Mouse (Mus musculus) midbrain, embryonic 11.5 days (tissue): ENCODE measurements at regions not wholly inside any gene's neighbourhood (a gene's known extent, or its start where the extent isn't known, plus 50 kb on each side); places are given as distances from the start of the nearest gene placed in this dataset.

ENCODE experiments used
- ATAC-seq: fragments of 200-750 bp; cut with Nextera tagmentation; 2 replicates; pipeline ENCODE4 v1.8.0; 2017; ENCODE audit warnings: moderate TSS enrichment, moderate library complexity; ENCODE audit not compliant: low FRiP score
- DNase-seq: peaks from one replicate; pipeline ENCODE4 v3.0.0; 2015; ENCODE audit warnings: low spot score; ENCODE audit errors: missing footprints
- H3K27ac ChIP-seq: fragments of 300-500 bp; sonication (generic); 2 replicates; pipeline ENCODE4 v1.5.1; 2014; ENCODE audit warnings: low read depth, low read length
- H3K27me3 ChIP-seq: fragments of 300-500 bp; sonication (generic); 2 replicates; pipeline ENCODE4 v1.6.1; 2014; ENCODE audit warnings: mild to moderate bottlenecking, low read length, moderate library complexity, mixed read lengths; ENCODE audit not compliant: control insufficient read depth, insufficient read depth
- H3K36me3 ChIP-seq: fragments of 300-500 bp; sonication (generic); 2 replicates; pipeline ENCODE4 v1.6.1; 2014; ENCODE audit warnings: mild to moderate bottlenecking, low read length, moderate library complexity, mixed read lengths; ENCODE audit not compliant: control insufficient read depth, insufficient read depth
- H3K4me1 ChIP-seq: fragments of 300-500 bp; sonication (generic); 2 replicates; pipeline ENCODE4 v1.6.1; 2014; ENCODE audit warnings: low read length; ENCODE audit not compliant: control insufficient read depth, insufficient read depth
- H3K4me2 ChIP-seq: fragments of 300-500 bp; sonication (generic); 2 replicates; pipeline ENCODE4 v1.6.1; 2014; ENCODE audit warnings: mild to moderate bottlenecking, moderate library complexity
- H3K4me3 ChIP-seq: fragments of 300-500 bp; sonication (generic); 2 replicates; pipeline ENCODE4 v1.5.1; 2014; ENCODE audit warnings: low read depth, low read length
- H3K9ac ChIP-seq: fragments of 300-500 bp; sonication (generic); 2 replicates; pipeline ENCODE4 v1.6.1; 2014; ENCODE audit warnings: low read length
- H3K9me3 ChIP-seq: fragments of 300-500 bp; sonication (generic); 2 replicates; pipeline ENCODE4 v1.6.1; 2016; ENCODE audit warnings: low read length; ENCODE audit not compliant: control insufficient read depth
- WGBS: fragments of 180-500 bp; shearing (Covaris S2); extraction: QIAGEN DNeasy Blood & Tissue Kit; methylation state at CpG from one replicate; pipeline ENCODE4 v1.1.7; 2014; 5-methylcytosine and 5-hydroxymethylcytosine counted together

DNA sequence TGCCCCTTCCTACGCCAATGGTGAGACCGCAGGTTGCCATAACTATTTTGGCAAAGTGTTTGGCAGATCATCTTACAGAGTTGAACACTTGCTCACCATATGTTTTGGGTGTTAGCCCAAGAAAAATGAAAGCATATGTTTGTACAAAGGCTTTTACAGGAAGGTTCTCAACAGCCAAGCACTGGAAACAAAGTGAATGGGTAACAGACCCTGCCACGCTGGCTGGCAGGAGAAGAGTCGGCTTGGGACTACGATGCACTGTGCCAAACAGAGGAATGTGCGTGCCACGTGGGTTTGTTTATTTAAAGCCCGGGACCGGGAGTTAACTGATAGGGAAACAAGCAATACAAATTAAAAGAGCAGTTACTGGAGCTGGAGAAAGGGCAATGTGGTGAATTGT, 255.0 kb upstream of the Rgma start:
- Histone ChIP-seq H3K4me2 (no peak overlapping the region), H3K4me3 (no peak overlapping the region), H3K27ac (no peak overlapping the region), H3K36me3 (no peaks in the 10 kb centered on the region), H3K9ac (no peak overlapping the region), H3K9me3 (no peaks in the 10 kb centered on the region), H3K4me1 (no peaks in the 10 kb centered on the region), H3K27me3 (no peaks in the 10 kb centered on the region)
- ATAC-seq, result no peak
- DNase-seq, result no peak
- 85% methylated on average over 9 of the region's 9 CpGs for WGBS

DNA sequence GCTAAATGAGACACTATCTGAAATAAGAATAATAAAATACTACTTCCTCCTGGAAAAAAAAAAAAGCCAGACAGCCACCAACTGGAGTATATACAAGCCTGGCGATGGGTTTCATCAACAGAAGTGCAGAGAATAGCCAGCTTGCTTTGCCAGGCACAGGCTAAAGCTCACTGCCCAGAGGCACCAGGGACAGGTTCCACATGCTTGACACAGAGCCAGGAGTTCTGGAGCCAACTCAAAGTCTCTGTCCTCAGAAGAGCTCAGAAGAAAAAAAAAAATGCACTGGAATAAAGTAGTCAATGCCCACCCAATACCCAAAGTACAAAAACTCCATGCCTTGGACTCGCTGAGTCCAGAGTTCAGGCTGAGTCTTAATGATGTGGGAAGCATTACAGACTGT, 250.3 kb upstream of the Rgma start:
- 84% methylated on average over 2 of the region's 2 CpGs for WGBS
- Histone ChIP-seq H3K36me3 (no peaks in the 10 kb centered on the region), H3K4me2 (no peak overlapping the region), H3K4me1 (peaks cover 5% of the 10 kb centered on the region), H3K27me3 (no peaks in the 10 kb centered on the region), H3K9ac (no peak overlapping the region), H3K4me3 (no peak overlapping the region), H3K9me3 (no peaks in the 10 kb centered on the region), H3K27ac (no peak overlapping the region)
- no peak for DNase-seq
- ATAC-seq, result no peak

- DNase-seq (no peak), ATAC-seq (no peak)
- no peak overlapping the region for H3K27ac ChIP-seq
- 23% methylated on average over 11 of the region's 11 CpGs for WGBS
- no peaks in the 10 kb centered on the region for H3K9me3 ChIP-seq
- H3K4me3 ChIP-seq, result no peak overlapping the region
- H3K4me1 ChIP-seq, result peaks cover 5% of the 10 kb centered on the region
- no peaks in the 10 kb centered on the region for H3K36me3 ChIP-seq
- H3K27me3 ChIP-seq, result no peaks in the 10 kb centered on the region
- no peak overlapping the region for H3K4me2 ChIP-seq
- H3K9ac ChIP-seq, result no peak overlapping the region
Measured at GRCm38 (mm10) chr7:73125864-73126263, 249.4 kb upstream of the Rgma start.

- WGBS, result 86% methylated on average over 6 of the region's 6 CpGs
- no peak overlapping the region for H3K27ac ChIP-seq
- H3K9ac ChIP-seq, result no peak overlapping the region
Measured at GRCm38 (mm10) chr7:73135786-73136185, 239.5 kb upstream of the Rgma start.

DNA sequence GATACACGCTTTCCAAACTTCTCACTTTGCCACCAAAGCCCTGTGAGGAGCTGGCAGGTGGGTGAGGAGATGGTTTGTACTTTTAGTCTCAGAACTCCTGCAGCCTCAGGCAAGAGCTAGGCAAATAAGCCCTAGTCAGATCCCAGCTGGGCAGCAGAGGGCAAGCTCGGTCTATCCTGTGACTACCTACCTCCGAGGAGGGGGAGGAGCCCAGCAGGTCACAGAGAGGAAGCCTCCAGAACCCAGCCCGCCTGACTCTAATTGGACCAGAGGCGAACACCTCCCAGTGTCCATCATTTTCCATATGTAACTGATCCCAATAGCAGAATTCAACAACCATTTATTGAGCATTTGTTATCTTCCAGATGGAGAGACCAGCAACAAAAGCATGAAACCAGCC, 237.0 kb upstream of the Rgma start:
- WGBS, result 15% methylated on average over 5 of the region's 5 CpGs
- no peaks in the 10 kb centered on the region for H3K9me3 ChIP-seq
- H3K36me3 ChIP-seq, result no peaks in the 10 kb centered on the region
- ATAC-seq (peak; percentile 18; the same call in 1 of the 2 replicates), DNase-seq (no peak)
- peak overlapping the region; percentile 79; the same call in 1 of the 2 replicates for H3K27ac ChIP-seq
- H3K4me1 ChIP-seq, result peaks cover 43% of the 10 kb centered on the region
- H3K4me2 ChIP-seq, result no peak overlapping the region
- H3K4me3 ChIP-seq, result no peak overlapping the region
- no peak overlapping the region for H3K9ac ChIP-seq
- H3K27me3 ChIP-seq, result no peaks in the 10 kb centered on the region

More at GRCm38 (mm10) chr7:73135786-73136185, 239.5 kb upstream of the Rgma start:
- Histone ChIP-seq H3K4me2 (no peak overlapping the region), H3K4me1 (peaks cover 26% of the 10 kb centered on the region), H3K4me3 (no peak overlapping the region), H3K36me3 (no peaks in the 10 kb centered on the region), H3K27me3 (no peaks in the 10 kb centered on the region), H3K9me3 (no peaks in the 10 kb centered on the region)
- ATAC-seq, result no peak
- no peak for DNase-seq

DNA sequence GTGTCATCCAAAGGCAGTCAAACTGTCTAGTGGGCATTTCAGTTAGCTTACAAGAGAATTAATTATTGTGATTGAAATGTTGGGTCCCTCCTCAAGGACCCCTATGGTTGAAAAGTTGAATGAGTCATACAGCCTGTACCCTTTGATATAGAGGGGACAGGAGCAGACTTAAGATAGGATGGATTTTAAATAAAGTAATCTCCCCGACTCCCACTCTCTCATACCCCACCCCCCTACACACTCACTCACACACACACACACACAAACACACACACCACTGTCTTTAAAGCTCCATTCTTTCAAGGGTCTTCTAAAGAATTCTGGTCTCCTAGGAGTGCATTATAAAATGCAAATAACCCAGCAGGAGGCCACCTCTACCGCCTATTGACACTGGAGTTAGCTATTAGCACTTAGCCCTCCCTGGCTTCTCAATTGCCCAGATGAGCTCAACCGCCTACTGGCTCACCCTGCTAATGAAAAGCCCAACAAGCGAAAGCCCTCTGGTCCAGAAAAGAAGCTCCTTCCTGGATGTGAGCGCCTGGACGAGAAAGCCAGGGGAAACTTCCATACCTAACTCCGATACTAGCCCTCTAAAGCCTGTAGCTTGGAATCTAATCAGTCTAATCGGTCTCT, 236.3 kb upstream of the Rgma start:
- H3K4me3 ChIP-seq, result no peak overlapping the region
- H3K27me3 ChIP-seq, result no peaks in the 10 kb centered on the region
- H3K4me2 ChIP-seq, result peak overlapping the region; percentile 1; the same call in 1 of the 2 replicates
- ATAC-seq, result peak; percentile 71
- 3% methylated on average over 8 of the region's 8 CpGs for WGBS
- no peak overlapping the region for H3K9ac ChIP-seq
- peaks cover 43% of the 10 kb centered on the region for H3K4me1 ChIP-seq
- peak overlapping the region; percentile 79; the same call in 1 of the 2 replicates for H3K27ac ChIP-seq
- DNase-seq, result peak; percentile 96
- H3K9me3 ChIP-seq, result no peaks in the 10 kb centered on the region
- no peaks in the 10 kb centered on the region for H3K36me3 ChIP-seq

DNA sequence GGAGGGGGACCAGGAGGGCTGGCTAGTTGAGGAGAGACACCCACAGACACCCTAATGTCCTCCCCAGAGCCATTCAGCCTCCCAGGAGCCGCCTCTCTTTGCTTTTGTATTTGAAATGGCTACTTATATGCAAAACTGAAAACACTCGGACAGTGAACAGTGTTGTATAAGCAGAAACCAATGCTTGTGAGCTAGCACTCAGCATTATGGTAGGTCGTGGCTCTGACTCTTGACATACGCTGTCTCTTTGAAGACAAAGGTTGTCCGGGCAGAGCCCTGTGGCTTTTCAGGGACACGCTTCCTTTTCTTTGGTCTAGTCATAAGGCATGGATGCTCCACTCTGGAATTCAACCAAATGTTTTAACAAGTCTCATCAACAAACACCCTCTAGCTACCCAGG, 235.4 kb upstream of the Rgma start:
- no peak for ATAC-seq
- DNase-seq, result peak; percentile 94
- Histone ChIP-seq H3K4me1 (peaks cover 45% of the 10 kb centered on the region), H3K27ac (peak overlapping the region; percentile 79), H3K4me3 (no peak overlapping the region), H3K27me3 (no peaks in the 10 kb centered on the region), H3K4me2 (peak overlapping the region; percentile 1; the same call in 1 of the 2 replicates), H3K9ac (0 out of 2 replicates have a peak overlapping the region, but pooled peaks have one; percentile 1), H3K36me3 (no peaks in the 10 kb centered on the region), H3K9me3 (no peaks in the 10 kb centered on the region)
- 11% methylated on average over 6 of the region's 6 CpGs for WGBS

GRCm38 (mm10) chr7:73141167-73141566, 234.1 kb upstream of the Rgma start:
- H3K27ac ChIP-seq, result peak overlapping the region; percentile 79
- H3K4me1 ChIP-seq, result peaks cover 49% of the 10 kb centered on the region
- H3K4me2 ChIP-seq, result no peak overlapping the region

DNA sequence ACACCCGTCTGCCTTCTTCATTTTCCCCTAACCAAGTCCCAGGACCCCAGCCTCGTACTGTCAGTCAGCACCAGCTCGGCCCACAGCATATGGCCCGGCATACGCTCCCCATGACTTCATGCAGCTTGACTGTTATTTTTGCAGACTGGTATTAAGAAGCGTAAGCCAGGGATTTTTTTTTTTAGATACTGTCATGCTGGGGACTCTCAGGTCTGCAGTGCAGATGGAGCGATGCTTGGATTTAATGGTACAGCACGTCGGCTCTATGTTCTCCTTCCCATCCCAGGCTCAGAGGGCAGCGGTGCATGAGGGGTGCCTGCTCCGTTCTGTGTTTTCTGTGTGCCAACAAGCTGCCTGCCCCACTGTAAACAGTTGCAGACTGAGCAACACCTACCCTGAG, 231.4 kb upstream of the Rgma start:
- DNase-seq, result no peak
- Histone ChIP-seq H3K4me2 (no peak overlapping the region), H3K27ac (no peak overlapping the region), H3K4me1 (peaks cover 43% of the 10 kb centered on the region), H3K27me3 (no peaks in the 10 kb centered on the region), H3K9me3 (no peaks in the 10 kb centered on the region), H3K4me3 (no peak overlapping the region), H3K36me3 (no peaks in the 10 kb centered on the region), H3K9ac (no peak overlapping the region)
- no peak for ATAC-seq
- WGBS, result 77% methylated on average over 11 of the region's 11 CpGs

More at GRCm38 (mm10) chr7:73141167-73141566, 234.1 kb upstream of the Rgma start:
- Histone ChIP-seq H3K36me3 (no peaks in the 10 kb centered on the region), H3K27me3 (no peaks in the 10 kb centered on the region), H3K4me3 (no peak overlapping the region), H3K9me3 (no peaks in the 10 kb centered on the region), H3K9ac (peak overlapping the region; percentile 12; the same call in 1 of the 2 replicates)
- DNase-seq (peak; percentile 95), ATAC-seq (peak; percentile 83)
- WGBS, result 1% methylated on average over 5 of the region's 5 CpGs
